Mouse (Mus musculus) ES-E14 (cell line): Measurements from ENCODE around the gene Carmil2. TPM values are rescaled to one million over a fixed set of nuclear protein-coding genes. Genes with fewer than 3 reads are reported as not detected.
A peak's percentile ranks its signal among the peaks of the same experiment; 100 is the strongest.

Source experiments
- DNase-seq: peaks from one replicate; pipeline ENCODE4 v3.0.0-alpha.2; 2013; ENCODE audit warnings: low read depth, low spot score
- H3K27ac ChIP-seq: 2 replicates; pipeline ENCODE4 v1.5.1; 2012; ENCODE audit warnings: low read depth, mild to moderate bottlenecking, low read length, moderate library complexity, mixed read lengths; ENCODE audit not compliant: poor library complexity, insufficient read depth, severe bottlenecking
- H3K36me3 ChIP-seq: 2 replicates; pipeline ENCODE4 v1.6.1; 2012; ENCODE audit warnings: mild to moderate bottlenecking, low read length, moderate library complexity, mixed read lengths; ENCODE audit not compliant: control insufficient read depth, poor library complexity, insufficient read depth, severe bottlenecking
- H3K4me1 ChIP-seq, 2 experiments: fragments of 150-350 bp in 1 of 2; sonication (generic) in 1 of 2; 2 replicates each; pipeline ENCODE4 v1.6.1; 2012; ENCODE audit warnings: low read length in 2 of 2, mild to moderate bottlenecking in 1 of 2, mixed read lengths in 1 of 2; ENCODE audit not compliant: control insufficient read depth in 2 of 2, insufficient read depth in 2 of 2, poor library complexity in 1 of 2
- H3K4me3 ChIP-seq, 2 experiments: fragments of 150-350 bp in 1 of 2; sonication (generic) in 1 of 2; 2 replicates each; pipeline ENCODE4 v1.5.1; 2012; ENCODE audit warnings: low read length in 2 of 2, low read depth in 1 of 2, mild to moderate bottlenecking in 1 of 2, mixed read lengths in 1 of 2; ENCODE audit not compliant: insufficient read depth in 1 of 2, poor library complexity in 1 of 2, severe bottlenecking in 1 of 2
- H3K9ac ChIP-seq: 2 replicates; pipeline ENCODE4 v1.6.1; 2012; ENCODE audit warnings: low read depth, mild to moderate bottlenecking, low read length, mixed read lengths; ENCODE audit not compliant: poor library complexity, insufficient read depth, severe bottlenecking
- H3K9me3 ChIP-seq: fragments of 150-350 bp; sonication (generic); 2 replicates; pipeline ENCODE4 v1.6.1; 2012; ENCODE audit warnings: low read depth, mild to moderate bottlenecking, low read length; ENCODE audit not compliant: control insufficient read depth, insufficient read depth
- CHD2 ChIP-seq: IDR thresholded peaks from 2 replicates; pipeline ENCODE4 v1.6.1; 2014; ENCODE audit warnings: mild to moderate bottlenecking, low read depth, low read length, inconsistent platforms
- HCFC1 ChIP-seq: IDR thresholded peaks from 2 replicates; pipeline ENCODE4 v1.6.1; 2012; ENCODE audit warnings: low read length, inconsistent platforms, borderline replicate concordance; ENCODE audit not compliant: insufficient read depth
- MAFK ChIP-seq: IDR thresholded peaks from 2 replicates; pipeline ENCODE4 v1.6.1; 2014; ENCODE audit warnings: mild to moderate bottlenecking, low read depth, low read length, inconsistent platforms; ENCODE audit not compliant: insufficient read depth
- ZC3H11A ChIP-seq: IDR thresholded peaks from 2 replicates; pipeline ENCODE4 v1.6.1; 2012; ENCODE audit warnings: low read depth, mild to moderate bottlenecking, inconsistent platforms, low read length, borderline replicate concordance
- ZNF384 ChIP-seq: IDR thresholded peaks from 2 replicates; pipeline ENCODE4 v1.6.1; 2012; ENCODE audit warnings: low read depth, low read length, inconsistent platforms
- in situ Hi-C, 2 experiments: fragments of 600-800 bp; cut with MboI; formaldehyde crosslinking; loops; one replicate each; pipeline ENCODE4 v1.15.1; 2025; ENCODE audit warnings: low sequenced_read_pairs in 2 of 2, inconsistent platforms in 1 of 2; ENCODE audit not compliant: unreplicated experiment in 2 of 2
- total RNA-seq: library from RNA; depleted of rRNA; stranded (reverse); fragments of 300-350 nt; gene quantifications from 2 replicates; pipeline ENCODE4 v1.2.3, GENCODE M21; 2012; rRNA removed

Carmil2 gene
- total RNA-seq: 1.6 and 3.8 TPM in 2 replicates

- TF ChIP-seq HCFC1 (peak; percentile 39; the same call in 1 of the 2 replicates), MAFK (no peak), CHD2 (no peak), ZNF384 (no peak), ZC3H11A (peak; percentile 68; the same call in 1 of the 2 replicates)
- peak within 1 kb of the TSS; percentile 50 to 56 for H3K4me3 ChIP-seq
- H3K4me1 ChIP-seq: peaks cover 3 to 14% of the 10 kb centered on the region in 2 experiments; a peak in 3 of 4 replicates
- no peaks in the 10 kb centered on the region for H3K9me3 ChIP-seq
- H3K27ac ChIP-seq: peak within 1 kb of the TSS; percentile 47; the same call in 1 of the 2 replicates
- no peak for DNase-seq
- H3K9ac ChIP-seq: peak within 1 kb of the TSS; percentile 54
- in situ Hi-C loops: no loop called here
- H3K36me3 ChIP-seq: peaks cover 12% of the 10 kb centered on the region
Observed at GRCm38 (mm10) chr8:105685796-105686308, at the start of gene Carmil2. TSS of gene Carmil2 (plus strand) at chr8:105686274.

DNA sequence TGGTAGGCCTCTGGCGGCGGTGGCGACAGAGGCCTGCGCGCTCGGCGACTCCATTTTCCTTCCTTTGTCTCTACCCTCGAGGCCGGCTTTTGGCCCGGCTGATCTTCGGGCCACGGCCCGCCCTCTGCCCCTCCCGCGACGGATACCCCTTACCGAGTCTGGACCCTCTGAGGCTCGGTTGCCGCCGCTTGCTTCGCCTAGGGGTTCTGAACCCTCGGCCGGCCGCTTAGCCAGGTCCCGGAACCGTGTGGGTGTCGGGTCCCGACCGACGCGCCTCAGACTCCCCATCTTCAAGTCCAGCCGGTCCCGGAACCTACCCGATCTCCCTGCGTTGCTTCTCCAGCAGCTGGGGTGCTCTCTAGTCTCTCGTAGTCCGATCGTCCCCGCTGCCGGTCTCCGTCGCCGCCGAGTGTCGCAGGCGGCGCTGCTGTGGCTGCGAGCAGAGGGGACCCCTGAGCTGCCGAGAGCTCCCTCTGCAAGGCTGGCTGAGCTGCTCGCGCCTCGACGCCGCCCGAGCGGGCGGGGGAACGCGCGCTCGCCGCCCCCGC is 49.0 kb upstream of the Carmil2 start, which contains the start of gene Agrp:
Gene Agrp, minus strand, starts transcription at position 431 of the 548 bp plus-strand sequence.
- H3K36me3 ChIP-seq: no peaks in the 10 kb centered on the region
- H3K4me1 ChIP-seq: peaks cover 6 to 7% of the 10 kb centered on the region in 2 experiments; a peak in 2 of 4 replicates
- in situ Hi-C loops: no loop called here
- no peaks in the 10 kb centered on the region for H3K9me3 ChIP-seq
- DNase-seq: no peak
- TF ChIP-seq MAFK (no peak), CHD2 (no peak), ZNF384 (no peak), ZC3H11A (no peak), HCFC1 (no peak)
- peak within 1 kb of the TSS; percentile 99 for H3K9ac ChIP-seq
- peak within 1 kb of the TSS; percentile 97 to 100 for H3K4me3 ChIP-seq
- peak within 1 kb of the TSS; percentile 98 for H3K27ac ChIP-seq

DNA sequence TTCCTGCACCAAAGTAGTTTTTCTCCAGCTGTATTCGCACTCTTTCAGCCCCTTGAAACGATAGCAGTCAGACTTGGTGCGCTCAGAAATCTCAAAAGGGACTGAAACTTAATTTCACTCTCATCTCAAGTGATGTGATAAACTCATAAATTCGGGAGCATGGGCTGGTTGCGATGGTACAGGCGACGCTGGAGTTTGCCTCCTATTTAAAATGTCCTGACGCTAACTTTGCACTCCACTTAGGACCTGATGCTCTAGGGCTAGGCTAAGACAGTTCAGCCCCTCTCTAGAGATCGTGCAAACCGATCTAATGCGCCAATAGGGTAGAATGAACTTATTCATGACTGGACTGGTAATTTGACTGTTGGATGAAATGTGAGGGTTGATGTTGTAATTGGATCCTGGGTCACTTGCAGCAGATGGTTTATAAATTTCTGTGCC is 48.5 kb upstream of the Carmil2 start:
- in situ Hi-C loops: no loop called here
- DNase-seq: no peak
- no peak for TF ChIP-seq ZC3H11A
- TF ChIP-seq ZNF384: no peak
- no peak for TF ChIP-seq HCFC1
- no peak for TF ChIP-seq MAFK
- TF ChIP-seq CHD2: no peak
- Histone ChIP-seq H3K9me3 (no peaks in the 10 kb centered on the region), H3K4me3 (peak overlapping the region; percentile 97 to 100), H3K4me1 (peaks cover 6 to 7% of the 10 kb centered on the region in 2 experiments; a peak in 2 of 4 replicates), H3K36me3 (no peaks in the 10 kb centered on the region), H3K9ac (peak overlapping the region; percentile 99), H3K27ac (peak overlapping the region; percentile 98; the same call in 1 of the 2 replicates)

GRCm38 (mm10) chr8:105638510-105638909 is 47.6 kb upstream of the Carmil2 start:
- no peaks in the 10 kb centered on the region for H3K9me3 ChIP-seq
- TF ChIP-seq CHD2: no peak
- no peak for TF ChIP-seq HCFC1
- TF ChIP-seq ZC3H11A: no peak
- no peak for TF ChIP-seq ZNF384
- TF ChIP-seq MAFK: no peak
- no peak overlapping the region for H3K4me3 ChIP-seq
- in situ Hi-C loops: no loop called here
- no peak for DNase-seq
- H3K27ac ChIP-seq: no peak overlapping the region
- no peaks in the 10 kb centered on the region for H3K36me3 ChIP-seq
- H3K4me1 ChIP-seq: peaks cover 6 to 7% of the 10 kb centered on the region in 2 experiments; a peak in 2 of 4 replicates
- H3K9ac ChIP-seq: peak overlapping the region; percentile 53; the same call in 1 of the 2 replicates
